Mouse (Mus musculus): ENCODE results near the gene Neurl3.

DNA sequence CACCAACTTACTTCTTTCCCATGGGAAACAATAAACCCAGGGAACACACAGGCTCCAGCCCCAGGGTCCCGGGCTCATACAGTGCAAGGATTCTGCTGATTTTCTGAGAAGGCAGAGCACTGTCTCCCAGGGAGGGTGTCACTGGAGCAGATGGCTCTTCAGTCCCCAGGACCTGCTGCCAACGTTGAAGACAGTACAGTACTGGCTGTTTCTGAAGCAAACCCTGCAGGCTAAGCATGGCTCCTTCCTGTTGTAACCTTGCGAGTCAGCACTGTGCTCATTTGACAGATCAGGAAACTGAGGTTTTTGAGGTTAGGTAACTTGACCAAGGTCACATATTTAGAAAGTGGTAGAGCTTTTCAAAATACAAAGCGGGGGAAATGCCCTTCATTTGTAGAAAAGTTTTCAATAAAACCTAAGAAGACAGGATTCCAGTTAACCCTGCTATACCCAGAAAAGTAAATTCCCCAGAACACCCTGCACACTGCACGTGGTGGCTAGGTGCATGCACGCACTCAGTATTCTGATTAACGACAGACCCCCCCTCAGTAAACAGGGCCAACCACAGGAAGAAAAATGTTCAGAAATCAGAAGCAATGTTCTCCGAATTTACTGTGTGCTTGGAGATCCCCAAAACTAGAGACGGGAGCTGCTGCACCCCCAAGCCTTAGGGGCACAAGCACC lies 22.1 kb upstream of the Neurl3 start:
- no peak for TF ChIP-seq MYOD1 (IDR thresholded peaks at IDR 0.05; ENCODE audit: control insufficient read depth in 1 of 3, insufficient read length in 2 of 3, low read depth in 2 of 3)
- TF ChIP-seq USF1 (IDR thresholded peaks at IDR 0.05; ENCODE audit: low read depth), result no peak
- TF ChIP-seq MYOG (IDR thresholded peaks at IDR 0.05; ENCODE audit: control insufficient read depth in 1 of 3, insufficient read depth in 1 of 3, insufficient read length in 2 of 3, low read depth in 2 of 3), result no peak
- TF ChIP-seq POLR2AphosphoS2 (IDR thresholded peaks at IDR 0.05; ENCODE audit: insufficient read length, low read depth), result no peak
- TF ChIP-seq POLR2A (IDR thresholded peaks at IDR 0.05; ENCODE audit: insufficient read length, low read depth), result no peak
- TF ChIP-seq E2F4 (IDR thresholded peaks at IDR 0.05; ENCODE audit: insufficient read depth), result no peak
- no peak for TF ChIP-seq TCF3 (IDR thresholded peaks at IDR 0.05; ENCODE audit: insufficient read length, low read depth)
- no peak for TF ChIP-seq REST (IDR thresholded peaks at IDR 0.05; ENCODE audit: insufficient read depth, insufficient read length)
